Mouse (Mus musculus): Measurements from ENCODE around the gene Psmd14. TPM values are rescaled to one million over a fixed set of nuclear protein-coding genes. Genes with fewer than 3 reads are reported as not detected.
A peak's percentile ranks its signal among the peaks of the same experiment; 100 is the strongest.

The Psmd14 gene
- polyA plus RNA-seq, 1 experiment from 2014 or later: 128 TPM

DNA sequence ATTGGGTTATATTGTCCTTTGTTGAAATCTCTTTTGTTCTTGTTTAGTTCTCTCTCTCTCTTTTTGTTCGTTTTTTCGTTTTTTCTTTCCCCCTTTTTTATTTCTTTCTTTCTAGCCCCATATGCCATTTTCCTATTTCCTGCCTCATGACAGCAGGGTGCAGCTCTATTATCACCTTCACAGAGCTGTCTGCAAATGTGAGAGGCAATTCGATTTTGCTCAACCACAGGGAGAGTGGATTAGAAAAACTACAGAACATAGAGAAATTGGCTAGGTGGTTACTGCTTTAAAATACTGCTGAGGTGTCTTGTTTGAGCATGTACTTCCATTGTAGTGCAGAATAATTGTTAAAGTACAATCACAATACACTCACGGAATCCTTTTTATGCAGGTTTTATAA is 54.0 kb downstream of the Psmd14 start:
- H3K4me2 ChIP-seq (replicated peaks; ENCODE audit: low read depth): no peak overlapping the region
- no peaks in the 10 kb centered on the region for H3K9me3 ChIP-seq (ENCODE audit: control insufficient read depth, low read length)
- TF ChIP-seq CTCF (IDR thresholded peaks at IDR 0.05; ENCODE audit: low read depth): no peak
- H3K9ac ChIP-seq (ENCODE audit: low read length): no peak overlapping the region
- H3K36me3 ChIP-seq (ENCODE audit: control insufficient read depth, insufficient read depth, low read length): no peaks in the 10 kb centered on the region
- 64% methylated on average over 4 of the region's 4 CpGs for WGBS
- DNase-seq (ENCODE audit: low spot score): no peak
- no peaks in the 10 kb centered on the region for H3K27me3 ChIP-seq (ENCODE audit: control insufficient read depth, insufficient read depth, low read length)
- no peak for ATAC-seq (ENCODE audit: low FRiP score, low TSS enrichment)
- H3K4me1 ChIP-seq (replicated peaks; ENCODE audit: control insufficient read depth, insufficient read depth): no peaks in the 10 kb centered on the region
- no peak overlapping the region for H3K27ac ChIP-seq (replicated peaks)
- no peak overlapping the region for H3K4me3 ChIP-seq (ENCODE audit: low read depth, low read length)

GRCm38 (mm10) chr2:61780794-61781193 is 69.3 kb downstream of the Psmd14 start:
- Histone ChIP-seq H3K27ac (replicated peaks) (no peak overlapping the region), H3K4me2 (replicated peaks; ENCODE audit: low read depth) (no peak overlapping the region), H3K9ac (ENCODE audit: low read length) (no peak overlapping the region), H3K27me3 (ENCODE audit: control insufficient read depth, insufficient read depth, low read length) (no peaks in the 10 kb centered on the region), H3K9me3 (ENCODE audit: control insufficient read depth, low read length) (no peaks in the 10 kb centered on the region), H3K4me3 (ENCODE audit: low read depth, low read length) (no peak overlapping the region), H3K36me3 (ENCODE audit: control insufficient read depth, insufficient read depth, low read length) (no peaks in the 10 kb centered on the region), H3K4me1 (replicated peaks; ENCODE audit: control insufficient read depth, insufficient read depth) (no peaks in the 10 kb centered on the region)
- TF ChIP-seq CTCF (IDR thresholded peaks at IDR 0.05; ENCODE audit: low read depth): no peak
- no peak for TF ChIP-seq EP300 (optimal IDR thresholded peaks at IDR 0.05)
- DNase-seq (ENCODE audit: low spot score): no peak
- ATAC-seq (ENCODE audit: low FRiP score, low TSS enrichment): no peak

DNA sequence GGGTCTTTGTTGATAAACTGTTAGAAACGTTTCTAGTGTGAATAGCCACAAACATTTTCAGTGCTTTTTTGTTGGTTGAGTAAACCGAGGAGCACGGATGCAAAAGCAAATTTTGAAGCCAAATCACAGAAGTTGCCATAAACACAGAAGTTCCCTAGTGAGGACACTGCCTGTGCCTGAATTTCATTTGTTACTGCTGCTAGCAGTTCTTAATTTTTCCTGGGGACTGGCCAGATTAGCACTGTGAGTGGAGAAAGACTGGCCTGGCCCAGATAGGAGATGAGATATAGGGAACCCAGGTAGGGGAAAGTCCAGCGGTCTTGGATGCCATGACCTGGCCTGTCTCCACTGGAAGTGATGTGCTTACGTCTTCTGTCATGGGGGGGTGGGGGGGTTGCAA is 83.5 kb downstream of the Psmd14 start:
- Histone ChIP-seq H3K9ac (ENCODE audit: low read length) (no peak overlapping the region), H3K36me3 (ENCODE audit: control insufficient read depth, insufficient read depth, low read length) (no peaks in the 10 kb centered on the region), H3K9me3 (ENCODE audit: control insufficient read depth, low read length) (no peaks in the 10 kb centered on the region), H3K27ac (replicated peaks) (no peak overlapping the region), H3K4me1 (replicated peaks; ENCODE audit: control insufficient read depth, insufficient read depth) (no peaks in the 10 kb centered on the region), H3K4me3 (ENCODE audit: low read depth, low read length) (no peak overlapping the region), H3K4me2 (replicated peaks; ENCODE audit: low read depth) (no peak overlapping the region), H3K27me3 (ENCODE audit: control insufficient read depth, insufficient read depth, low read length) (no peaks in the 10 kb centered on the region)
- ATAC-seq (ENCODE audit: low FRiP score, low TSS enrichment) (no peak), DNase-seq (ENCODE audit: low spot score) (no peak)
- TF ChIP-seq CTCF (IDR thresholded peaks at IDR 0.05; ENCODE audit: low read depth): no peak
- no peak for TF ChIP-seq EP300 (optimal IDR thresholded peaks at IDR 0.05)
- WGBS: 67% methylated on average over 5 of the region's 5 CpGs

DNA sequence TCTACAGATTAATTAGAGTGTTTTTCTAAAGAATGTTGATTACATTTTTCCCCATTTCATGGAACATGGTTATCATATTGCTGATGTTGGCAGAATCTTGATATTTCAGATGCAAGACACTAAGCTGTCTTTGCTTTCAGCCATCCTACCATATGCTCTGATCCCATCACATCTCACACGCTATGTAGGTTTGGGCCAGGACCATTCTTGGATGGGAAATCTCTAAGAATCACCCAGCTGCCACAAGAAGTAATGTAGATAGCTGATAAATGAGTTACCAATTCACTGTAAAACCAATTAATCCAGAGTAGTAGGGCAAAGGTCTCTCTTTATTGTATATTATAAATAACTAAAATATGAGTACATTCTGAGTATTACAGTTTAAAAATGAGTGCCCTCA is 86.6 kb downstream of the Psmd14 start:
- TF ChIP-seq EP300 (optimal IDR thresholded peaks at IDR 0.05) (no peak), CTCF (IDR thresholded peaks at IDR 0.05; ENCODE audit: low read depth) (no peak)
- 92% methylated on average over 1 of the region's 1 CpGs for WGBS
- H3K9ac ChIP-seq (ENCODE audit: low read length): no peak overlapping the region
- H3K4me2 ChIP-seq (replicated peaks; ENCODE audit: low read depth): no peak overlapping the region
- H3K27ac ChIP-seq (replicated peaks): no peak overlapping the region
- no peaks in the 10 kb centered on the region for H3K36me3 ChIP-seq (ENCODE audit: control insufficient read depth, insufficient read depth, low read length)
- peaks cover 3% of the 10 kb centered on the region; the same call in 1 of the 2 replicates for H3K27me3 ChIP-seq (ENCODE audit: control insufficient read depth, insufficient read depth, low read length)
- no peak for DNase-seq (ENCODE audit: low spot score)
- H3K4me1 ChIP-seq (replicated peaks; ENCODE audit: control insufficient read depth, insufficient read depth): no peaks in the 10 kb centered on the region
- no peak for ATAC-seq (ENCODE audit: low FRiP score, low TSS enrichment)
- no peaks in the 10 kb centered on the region for H3K9me3 ChIP-seq (ENCODE audit: control insufficient read depth, low read length)
- H3K4me3 ChIP-seq (ENCODE audit: low read depth, low read length): no peak overlapping the region

GRCm38 (mm10) chr2:61802656-61803251 is 91.3 kb downstream of the Psmd14 start, which contains the start of gene Tbr1:
TSS of gene Tbr1 (plus strand) at chr2:61802930.
- no peaks in the 10 kb centered on the region for H3K36me3 ChIP-seq (ENCODE audit: control insufficient read depth, insufficient read depth, low read length)
- no peaks in the 10 kb centered on the region for H3K9me3 ChIP-seq (ENCODE audit: control insufficient read depth, low read length)
- WGBS: 25% methylated on average over 11 of the region's 11 CpGs
- no peaks in the 10 kb centered on the region for H3K4me1 ChIP-seq (replicated peaks; ENCODE audit: control insufficient read depth, insufficient read depth)
- DNase-seq (ENCODE audit: low spot score) (peak; percentile 14), ATAC-seq (ENCODE audit: low FRiP score, low TSS enrichment) (0 out of 2 replicates have a peak, but pooled peaks have one; percentile 45)
- TF ChIP-seq EP300 (optimal IDR thresholded peaks at IDR 0.05) (no peak), CTCF (IDR thresholded peaks at IDR 0.05; ENCODE audit: low read depth) (no peak)
- H3K27ac ChIP-seq (replicated peaks): no peak within 1 kb of the TSS
- H3K27me3 ChIP-seq (ENCODE audit: control insufficient read depth, insufficient read depth, low read length): peaks cover 3% of the 10 kb centered on the region; the same call in 1 of the 2 replicates
- H3K4me2 ChIP-seq (replicated peaks; ENCODE audit: low read depth): no peak within 1 kb of the TSS
- no peak within 1 kb of the TSS for H3K9ac ChIP-seq (ENCODE audit: low read length)
- H3K4me3 ChIP-seq (ENCODE audit: low read depth, low read length): no peak within 1 kb of the TSS

GRCm38 (mm10) chr2:61803443-61804367 is 92.2 kb downstream of the Psmd14 start:
- ATAC-seq (ENCODE audit: low FRiP score, low TSS enrichment) (no peak), DNase-seq (ENCODE audit: low spot score) (peak; percentile 20)
- no peaks in the 10 kb centered on the region for H3K4me1 ChIP-seq (replicated peaks; ENCODE audit: control insufficient read depth, insufficient read depth)
- H3K36me3 ChIP-seq (ENCODE audit: control insufficient read depth, insufficient read depth, low read length): no peaks in the 10 kb centered on the region
- no peaks in the 10 kb centered on the region for H3K9me3 ChIP-seq (ENCODE audit: control insufficient read depth, low read length)
- no peak overlapping the region for H3K4me3 ChIP-seq (ENCODE audit: low read depth, low read length)
- TF ChIP-seq CTCF (IDR thresholded peaks at IDR 0.05; ENCODE audit: low read depth): no peak
- no peak for TF ChIP-seq EP300 (optimal IDR thresholded peaks at IDR 0.05)
- peaks cover 7% of the 10 kb centered on the region; the same call in 1 of the 2 replicates for H3K27me3 ChIP-seq (ENCODE audit: control insufficient read depth, insufficient read depth, low read length)
- H3K4me2 ChIP-seq (replicated peaks; ENCODE audit: low read depth): no peak overlapping the region
- no peak overlapping the region for H3K27ac ChIP-seq (replicated peaks)
- WGBS: 5% methylated on average over 29 of the region's 29 CpGs
- no peak overlapping the region for H3K9ac ChIP-seq (ENCODE audit: low read length)

Measured in stomach, postnatal 0 days (tissue).